Mouse (Mus musculus): Measurements from ENCODE around the gene Hsd17b3.

The Hsd17b3 gene

GRCm38 (mm10) chr13:64089130-64089529 lies at the start of gene Hsd17b3:
Hsd17b3 (minus strand) TSS chr13:64089230.
- no peak for DNase-seq

DNA sequence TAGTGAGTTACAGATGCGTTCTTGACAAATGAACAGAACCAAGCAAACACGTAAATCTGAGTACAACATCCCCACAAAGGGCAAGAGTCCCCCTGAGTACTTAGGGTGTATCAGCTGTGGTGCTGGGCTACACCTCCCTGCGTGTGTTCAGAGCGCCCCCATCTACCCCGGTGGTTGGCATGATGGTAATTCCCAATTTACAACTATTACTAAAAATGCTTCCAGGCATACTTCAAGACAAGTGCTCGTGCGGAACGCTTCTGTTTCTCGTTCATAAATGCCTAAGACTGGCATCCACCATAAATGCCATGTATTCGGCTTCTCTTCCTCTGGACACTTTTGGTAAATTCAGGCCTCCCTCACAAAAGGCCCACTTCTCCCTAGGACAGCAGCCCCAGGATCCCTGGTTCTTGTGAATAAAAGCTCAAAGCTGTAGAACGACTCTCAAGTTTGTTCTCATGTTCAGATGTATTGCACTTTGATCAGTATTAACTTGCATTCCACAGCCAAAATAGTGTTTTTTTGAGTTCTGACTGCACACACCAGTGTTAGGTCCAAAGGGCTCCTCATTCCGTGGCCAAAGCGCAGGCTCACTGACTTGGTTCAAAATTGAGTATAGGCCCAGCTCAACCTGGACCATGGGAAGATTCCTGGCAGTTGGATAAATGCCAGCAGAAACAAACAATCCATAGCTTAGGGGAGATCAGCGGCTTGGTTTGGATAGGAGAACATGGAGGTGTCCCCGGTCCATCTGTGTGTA lies 40.8 kb upstream of the Hsd17b3 start:
- DNase-seq: peak; percentile 68

DNA sequence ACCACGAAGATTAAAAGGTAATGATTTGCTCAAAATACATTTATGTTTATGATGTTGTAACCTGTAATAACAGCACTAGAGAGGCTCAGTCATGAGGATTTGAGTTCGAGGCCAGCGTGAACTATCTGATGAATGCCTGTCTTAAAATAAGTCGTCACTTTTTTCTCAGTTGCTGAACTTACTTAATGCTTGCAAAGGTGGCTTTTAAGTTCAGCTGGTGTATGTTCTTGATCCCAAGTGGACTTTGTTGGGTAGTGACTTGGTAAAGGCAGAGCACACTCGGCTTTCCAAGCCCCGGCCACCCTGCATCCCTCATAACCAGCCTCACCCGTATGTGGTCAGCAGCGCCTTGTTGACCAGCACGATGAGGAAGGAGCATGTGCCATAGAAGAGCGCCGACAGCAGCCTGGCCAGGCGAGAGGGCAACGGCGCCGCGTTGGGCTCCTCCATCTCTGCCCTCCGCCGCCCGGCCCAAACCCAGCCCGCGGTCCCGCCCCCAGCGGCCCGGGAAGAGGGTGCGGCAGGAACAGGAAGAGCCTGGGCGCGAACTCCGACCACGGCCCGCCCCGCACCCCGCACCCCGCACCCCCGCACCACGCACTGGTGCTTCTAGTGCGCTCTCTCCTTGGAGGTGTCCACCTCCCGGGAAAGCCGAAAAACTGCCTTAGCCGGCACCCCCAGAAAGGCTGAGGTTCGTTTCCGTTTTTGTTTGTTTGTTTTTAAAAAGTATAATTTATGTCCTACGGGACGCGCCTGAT lies 40.0 kb upstream of the Hsd17b3 start, which contains the start of gene Slc35d2:
Gene Slc35d2, minus strand, starts transcription at position 511 of the 758 bp plus-strand sequence.
- peak; percentile 68 for DNase-seq

GRCm38 (mm10) chr13:64126316-64126715 lies 37.3 kb upstream of the Hsd17b3 start:
- DNase-seq: no peak

DNA sequence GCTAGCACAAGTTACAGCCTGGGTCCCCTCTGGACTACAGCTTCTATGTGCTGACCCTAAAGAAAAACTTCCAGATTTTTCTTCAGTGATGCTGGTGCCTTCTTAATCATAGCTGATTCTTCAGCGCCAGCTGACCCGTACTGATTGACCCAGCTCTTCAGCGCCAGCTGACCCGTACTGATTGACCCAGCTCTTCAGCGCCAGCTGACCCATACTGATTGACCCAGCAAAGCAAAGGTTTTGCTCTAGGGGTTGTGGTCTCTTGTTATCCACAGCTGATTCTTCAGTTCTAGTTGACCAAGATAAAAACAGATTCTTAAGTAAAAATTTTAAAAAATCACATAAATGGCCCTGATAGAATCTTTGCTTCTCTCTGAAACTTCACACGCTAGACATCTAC lies 35.9 kb upstream of the Hsd17b3 start:
- no peak for DNase-seq

- DNase-seq: no peak
Measured at GRCm38 (mm10) chr13:64123491-64124188, 34.6 kb upstream of the Hsd17b3 start.

DNA sequence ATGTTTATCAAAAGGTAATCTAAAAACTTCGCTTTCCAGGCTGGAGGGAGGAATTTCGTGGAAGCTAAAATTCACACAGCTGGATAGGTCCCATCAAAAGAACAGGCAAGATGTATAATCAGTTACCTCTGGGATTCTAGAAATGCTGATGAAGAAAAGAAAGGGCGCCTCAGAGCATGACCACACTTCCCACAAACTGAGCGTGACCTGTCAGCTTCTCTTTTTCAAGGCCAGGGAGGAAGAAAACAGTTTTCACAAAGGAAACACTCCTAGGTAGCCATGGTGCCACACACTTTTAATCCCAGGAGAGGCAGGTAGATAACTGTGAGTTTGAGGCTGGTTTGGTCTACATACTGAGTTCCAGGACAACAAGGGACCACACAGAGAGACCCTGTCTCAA lies 31.7 kb upstream of the Hsd17b3 start:
- no peak for DNase-seq

DNA sequence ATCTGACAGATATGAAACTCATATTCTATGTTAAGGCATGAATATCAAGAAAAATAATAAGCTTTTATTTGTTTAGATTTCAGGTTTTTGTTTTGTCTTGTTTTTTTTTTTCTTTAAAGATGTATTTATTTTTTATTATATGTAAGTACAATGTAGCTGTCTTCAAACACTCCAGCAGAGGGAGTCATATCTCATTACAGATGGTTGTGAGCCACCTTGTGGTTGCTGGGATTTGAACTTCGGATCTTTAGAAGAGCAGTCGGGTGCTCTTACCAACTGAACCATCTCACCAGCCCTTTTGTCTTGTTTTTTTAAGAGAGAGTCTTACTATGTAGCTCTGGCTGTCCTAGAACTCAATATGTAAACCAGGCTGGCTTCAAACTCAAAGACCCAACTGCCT lies 28.4 kb upstream of the Hsd17b3 start:
- DNase-seq: no peak

DNA sequence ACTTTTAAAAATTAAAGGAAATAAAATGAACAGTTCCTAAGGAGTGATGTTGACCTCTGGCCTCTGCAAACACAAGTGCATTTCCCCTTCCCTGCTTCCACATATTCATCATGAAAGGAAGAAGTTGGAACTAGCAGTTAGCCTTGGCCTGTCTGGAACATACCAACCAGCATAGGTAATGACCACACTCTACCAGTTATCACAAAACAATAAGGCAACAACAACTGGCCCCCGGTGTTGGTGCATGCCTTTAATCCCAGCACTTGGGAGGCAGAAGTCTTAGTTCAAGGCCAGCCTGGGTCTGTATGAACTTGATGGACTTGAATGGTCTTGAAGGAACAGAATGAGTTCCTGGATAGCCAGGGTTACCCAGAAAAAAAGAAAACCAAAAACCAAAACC lies 21.4 kb upstream of the Hsd17b3 start:
- no peak for DNase-seq

DNA sequence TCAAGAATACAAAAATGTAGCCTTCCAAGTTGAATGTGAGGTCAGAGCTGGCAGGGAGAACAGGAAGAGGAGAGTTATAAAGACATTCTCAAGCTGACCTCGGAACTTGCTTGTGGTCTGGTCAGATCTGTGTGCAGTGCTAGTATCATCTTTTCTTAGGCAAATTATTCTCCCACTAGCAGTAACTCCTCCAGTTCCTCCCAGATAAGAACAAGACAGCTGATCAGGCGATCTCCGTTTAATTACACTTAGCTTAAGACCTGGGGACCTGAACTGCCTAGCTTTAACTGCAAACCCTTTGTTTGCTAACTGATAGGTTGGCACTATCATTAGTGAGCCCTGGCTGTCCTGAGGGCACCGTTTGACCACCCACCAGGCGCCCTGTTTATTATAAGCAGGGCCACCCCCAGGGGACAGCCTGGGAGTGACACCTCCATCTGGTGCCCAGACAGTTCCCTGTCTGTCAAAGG lies 19.4 kb upstream of the Hsd17b3 start:
- peak; percentile 58 for DNase-seq

DNA sequence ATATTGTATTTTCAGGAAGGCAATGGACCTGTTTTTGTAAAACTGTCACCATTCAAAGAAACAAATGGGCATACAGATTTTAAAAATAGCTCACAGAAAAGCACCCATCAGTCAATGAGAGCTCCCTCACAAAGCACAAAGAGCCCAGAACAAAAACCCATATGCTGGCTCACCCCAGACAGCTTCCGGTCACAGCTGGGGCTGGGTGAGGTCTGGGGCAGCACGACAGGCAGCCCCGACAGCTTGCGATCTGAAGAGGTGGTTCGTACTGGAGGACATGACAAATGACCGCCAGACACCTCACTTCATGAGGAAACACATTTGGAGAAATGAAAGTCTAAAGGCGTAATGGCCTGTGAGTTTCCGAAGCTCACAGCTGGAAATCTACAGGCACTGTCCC lies 18.5 kb upstream of the Hsd17b3 start:
- peak; percentile 75 for DNase-seq

DNA sequence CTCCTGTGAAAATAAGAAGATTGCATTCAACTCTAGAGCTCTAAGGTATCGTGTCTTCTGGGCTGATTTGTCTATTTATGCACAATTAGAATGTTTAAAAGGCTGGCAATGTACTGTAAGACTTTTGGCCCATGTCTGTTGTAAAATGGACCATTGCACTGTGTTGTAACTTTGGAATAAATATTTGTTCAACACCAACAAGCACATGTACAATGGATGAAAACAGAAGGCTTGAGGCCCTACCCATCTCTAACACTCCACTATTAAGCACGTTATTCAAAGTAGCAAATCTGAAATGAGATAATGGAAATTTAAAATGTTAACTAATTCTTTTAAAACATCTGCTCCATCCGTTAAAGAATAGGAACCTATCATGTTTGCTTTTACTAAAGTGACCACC lies 18.1 kb upstream of the Hsd17b3 start:
- DNase-seq: no peak

DNA sequence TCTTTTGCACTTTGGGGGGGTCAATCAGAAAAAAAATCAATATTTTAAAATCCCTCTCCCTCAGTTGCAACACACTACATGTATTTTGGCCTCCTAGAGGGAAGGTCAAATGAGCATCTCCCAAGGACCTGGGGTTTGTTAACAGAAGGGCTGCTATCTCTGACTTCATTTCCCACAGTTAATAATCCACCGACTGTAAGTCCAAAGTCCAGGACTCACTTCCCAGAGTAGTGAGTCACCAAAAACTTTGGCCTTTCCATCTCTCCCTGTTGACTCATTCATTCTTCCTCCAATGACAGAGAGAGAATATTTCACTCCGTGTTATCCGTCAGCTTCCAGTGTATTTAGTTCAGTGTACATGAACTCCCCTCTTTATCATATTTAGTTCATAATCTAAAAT lies 16.7 kb upstream of the Hsd17b3 start:
- DNase-seq: no peak

GRCm38 (mm10) chr13:64100186-64100585 lies 11.2 kb upstream of the Hsd17b3 start:
- DNase-seq: peak; percentile 66

DNA sequence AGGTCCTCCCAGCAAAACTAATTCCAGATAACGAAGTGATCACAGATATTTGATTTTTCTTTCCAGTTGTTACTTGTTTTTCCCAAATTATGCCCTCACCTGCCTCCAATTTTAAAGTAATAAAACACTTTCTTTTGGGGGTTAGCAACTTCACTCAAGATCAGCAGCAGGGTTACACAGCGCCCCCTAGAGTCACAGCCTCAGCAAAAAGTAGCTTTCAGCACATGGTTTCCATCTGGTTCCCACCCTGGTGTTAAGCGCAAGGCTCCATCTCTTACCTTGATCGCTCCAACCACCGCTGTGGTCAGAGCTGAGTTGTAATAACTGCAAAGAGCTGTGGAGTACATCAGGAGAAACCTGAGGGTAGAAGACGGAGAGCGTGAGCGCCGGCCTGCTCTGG lies 10.0 kb upstream of the Hsd17b3 start:
- DNase-seq: peak; percentile 55

DNA sequence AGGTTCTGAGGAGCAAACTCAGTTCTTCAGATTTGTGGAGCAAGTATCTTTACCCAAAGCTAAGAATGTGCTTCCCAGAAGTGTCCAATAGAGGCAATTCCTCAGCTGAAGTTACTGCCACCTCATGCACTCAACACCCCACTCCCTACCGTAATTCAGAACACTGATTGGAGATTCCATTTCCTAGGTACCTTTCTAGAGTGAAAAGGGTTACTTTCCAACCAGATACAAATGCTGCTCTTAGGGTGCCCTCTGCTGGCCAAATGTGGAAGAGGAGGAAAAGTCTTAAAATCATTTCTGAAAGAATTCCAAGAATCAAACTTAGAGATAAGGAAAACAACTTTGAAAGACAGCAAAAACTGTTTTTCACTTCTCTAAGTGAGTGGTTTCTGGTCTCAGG lies 4.3 kb upstream of the Hsd17b3 start:
- DNase-seq: peak; percentile 79

DNA sequence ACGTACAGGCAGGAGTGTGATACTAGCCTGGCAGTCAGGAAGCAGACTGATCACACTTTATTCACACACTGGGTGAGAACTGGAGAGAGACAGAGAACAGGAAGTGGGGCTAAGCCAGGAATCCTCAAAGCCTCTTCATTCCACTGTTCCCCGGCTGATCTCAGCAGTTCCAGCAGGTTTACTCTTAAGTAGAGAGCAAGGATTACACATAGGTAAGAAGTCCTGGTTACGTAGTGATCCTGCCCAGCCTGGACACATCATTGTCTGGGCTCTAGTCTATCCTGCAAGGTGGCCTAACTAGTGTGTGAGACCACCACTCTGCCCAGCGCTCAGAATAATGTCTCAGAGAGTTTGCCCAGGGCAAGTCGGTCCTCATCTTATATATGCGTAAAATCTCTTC lies 3.7 kb upstream of the Hsd17b3 start:
- DNase-seq: no peak

DNA sequence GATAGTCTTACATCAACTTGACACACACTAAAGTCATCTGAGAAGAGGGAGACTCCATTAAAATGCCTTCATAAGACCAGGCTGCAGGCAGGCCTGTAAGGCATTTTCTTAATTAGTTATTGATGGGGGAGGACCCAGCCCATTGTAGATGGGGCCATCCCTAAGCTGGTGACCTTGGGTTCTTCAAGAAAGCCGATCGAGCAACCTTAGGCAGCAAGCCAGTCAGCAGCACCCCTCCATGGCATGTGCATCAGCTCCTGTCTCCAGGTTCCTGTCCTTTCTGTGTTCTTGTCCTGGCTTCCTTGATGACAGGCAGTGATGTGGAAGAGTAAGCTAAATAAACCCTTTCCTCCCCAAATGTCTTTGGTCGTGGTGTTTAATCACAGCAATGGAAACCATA lies 3.1 kb upstream of the Hsd17b3 start:
- DNase-seq: no peak

DNA sequence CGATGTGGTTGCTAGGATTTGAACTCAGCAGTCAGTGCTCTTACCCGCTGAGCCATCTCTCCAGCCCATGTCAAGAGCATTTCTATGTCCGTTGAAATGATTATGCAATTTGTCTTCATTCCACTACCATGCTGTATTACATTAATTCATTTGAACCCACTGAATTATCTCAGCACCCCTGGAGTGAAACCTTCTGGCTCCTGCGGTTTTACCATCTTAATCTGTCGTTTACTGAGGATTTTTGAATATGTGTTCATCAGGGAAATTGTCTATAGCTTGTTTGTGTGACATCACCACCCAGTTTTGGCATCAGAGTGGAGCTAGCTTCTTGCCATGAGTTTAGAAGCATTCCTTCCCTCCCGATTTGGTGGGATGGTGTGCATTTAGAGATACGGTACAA lies 2.0 kb upstream of the Hsd17b3 start:
- no peak for DNase-seq

GRCm38 (mm10) chr13:64090278-64090677 lies 1.2 kb upstream of the Hsd17b3 start:
- no peak for DNase-seq

GRCm38 (mm10) chr13:64088057-64088456 lies 973 bp downstream of the Hsd17b3 start:
- no peak for DNase-seq

DNA sequence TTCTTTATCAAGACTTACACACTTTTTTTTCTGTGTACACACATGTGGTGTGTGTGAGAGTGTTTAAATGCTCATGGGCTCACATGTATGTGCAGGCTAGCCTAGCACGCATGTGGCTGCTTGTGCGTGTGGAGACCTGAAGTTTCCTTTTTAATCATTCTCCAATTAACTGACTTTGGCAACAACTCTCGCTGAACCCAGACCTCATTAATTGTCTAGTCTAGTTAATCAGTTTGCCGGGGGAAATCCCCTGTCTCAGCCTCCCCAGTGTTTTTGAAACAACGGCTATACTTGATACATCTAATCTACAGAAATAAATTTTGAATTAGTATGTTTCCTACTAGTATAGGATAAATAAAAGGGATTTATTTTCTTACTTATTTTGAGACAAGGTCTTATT lies 3.0 kb downstream of the Hsd17b3 start:
- no peak for DNase-seq

- DNase-seq: no peak
Measured at GRCm38 (mm10) chr13:64083331-64083730, 5.7 kb downstream of the Hsd17b3 start.
